Mouse (Mus musculus): ENCODE measurements around the gene Gab1. TPM values are rescaled to one million over a fixed set of nuclear protein-coding genes. Genes with fewer than 3 reads are reported as not detected.

The Gab1 gene
- polyA plus RNA-seq, 1 experiment from 2014 or later: 25.6 TPM

DNA sequence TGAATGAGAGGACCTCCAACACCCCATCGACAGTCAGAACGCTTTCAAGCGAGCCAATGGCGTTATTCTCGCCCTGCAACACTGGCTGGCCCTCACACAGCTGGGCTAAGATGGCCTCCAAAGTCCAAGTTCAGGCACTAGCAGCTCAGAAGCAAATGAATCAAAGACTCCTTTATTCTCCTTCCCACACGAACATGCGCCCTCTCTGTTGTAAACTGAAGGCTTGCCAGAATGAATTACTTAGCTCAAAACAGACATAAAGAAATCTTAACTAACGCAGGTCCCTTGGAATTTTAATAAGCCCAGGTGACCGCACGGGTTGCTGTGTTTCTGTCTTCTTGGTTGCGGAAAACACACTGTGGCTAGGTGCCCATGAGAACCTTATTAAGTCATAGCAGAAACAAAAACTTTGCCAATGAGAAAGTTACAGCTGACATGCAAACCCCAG, 10.4 kb downstream of the Gab1 start:
- WGBS: 55% methylated on average over 11 of the region's 11 CpGs
- no peaks in the 10 kb centered on the region for H3K36me3 ChIP-seq (ENCODE audit: control insufficient read depth, insufficient read depth, low read length)
- H3K4me2 ChIP-seq (replicated peaks; ENCODE audit: low read depth, low read length): no peak overlapping the region
- no peaks in the 10 kb centered on the region for H3K9me3 ChIP-seq (ENCODE audit: control insufficient read depth, low read depth, low read length)
- no peak for ATAC-seq (ENCODE audit: insufficient number of reproducible peaks, insufficient read depth, low FRiP score, low read depth)
- no peak overlapping the region for H3K9ac ChIP-seq (replicated peaks; ENCODE audit: low read depth, low read length)
- peak overlapping the region; percentile 69 for H3K27ac ChIP-seq (ENCODE audit: low read length)
- H3K4me3 ChIP-seq (ENCODE audit: low read depth, low read length): no peak overlapping the region
- H3K27me3 ChIP-seq (ENCODE audit: control insufficient read depth, insufficient read depth, low read length): no peaks in the 10 kb centered on the region
- peaks cover 43% of the 10 kb centered on the region for H3K4me1 ChIP-seq (ENCODE audit: control insufficient read depth, insufficient read depth, low read length)

DNA sequence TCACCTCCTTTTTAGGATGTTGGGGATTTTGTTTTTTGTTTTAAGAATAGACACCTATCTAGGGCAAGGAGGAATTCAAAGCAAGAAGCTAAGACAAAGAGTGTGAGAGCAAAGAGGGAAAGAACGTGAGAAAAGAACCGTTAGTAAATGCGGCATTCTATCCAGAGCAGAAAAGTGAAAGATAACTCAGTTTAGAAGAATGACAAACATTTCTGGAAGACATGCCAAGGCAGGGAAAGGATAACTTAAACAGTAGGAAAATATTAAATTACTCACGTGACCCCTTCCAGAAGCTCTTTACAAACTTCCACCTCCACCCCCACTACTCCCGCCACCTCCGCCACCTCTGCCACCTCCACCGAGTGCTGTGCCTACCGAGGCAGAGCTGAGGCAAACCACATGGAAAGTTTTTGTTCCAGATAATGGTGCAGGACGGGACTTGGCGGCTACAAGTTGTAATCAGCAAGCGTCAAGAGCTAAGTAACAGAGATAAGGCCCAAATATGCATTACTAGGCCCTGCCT, 11.5 kb downstream of the Gab1 start:
- H3K27me3 ChIP-seq (ENCODE audit: control insufficient read depth, insufficient read depth, low read length): no peaks in the 10 kb centered on the region
- 35% methylated on average over 11 of the region's 11 CpGs for WGBS
- H3K36me3 ChIP-seq (ENCODE audit: control insufficient read depth, insufficient read depth, low read length): no peaks in the 10 kb centered on the region
- H3K9ac ChIP-seq (replicated peaks; ENCODE audit: low read depth, low read length): no peak overlapping the region
- no peak overlapping the region for H3K4me3 ChIP-seq (ENCODE audit: low read depth, low read length)
- H3K4me1 ChIP-seq (ENCODE audit: control insufficient read depth, insufficient read depth, low read length): peaks cover 40% of the 10 kb centered on the region
- peak overlapping the region; percentile 22; the same call in 1 of the 2 replicates for H3K4me2 ChIP-seq (replicated peaks; ENCODE audit: low read depth, low read length)
- no peaks in the 10 kb centered on the region for H3K9me3 ChIP-seq (ENCODE audit: control insufficient read depth, low read depth, low read length)
- H3K27ac ChIP-seq (ENCODE audit: low read length): peak overlapping the region; percentile 69; the same call in 1 of the 2 replicates
- ATAC-seq (ENCODE audit: insufficient number of reproducible peaks, insufficient read depth, low FRiP score, low read depth): peak; percentile 26; the same call in 1 of the 2 replicates

DNA sequence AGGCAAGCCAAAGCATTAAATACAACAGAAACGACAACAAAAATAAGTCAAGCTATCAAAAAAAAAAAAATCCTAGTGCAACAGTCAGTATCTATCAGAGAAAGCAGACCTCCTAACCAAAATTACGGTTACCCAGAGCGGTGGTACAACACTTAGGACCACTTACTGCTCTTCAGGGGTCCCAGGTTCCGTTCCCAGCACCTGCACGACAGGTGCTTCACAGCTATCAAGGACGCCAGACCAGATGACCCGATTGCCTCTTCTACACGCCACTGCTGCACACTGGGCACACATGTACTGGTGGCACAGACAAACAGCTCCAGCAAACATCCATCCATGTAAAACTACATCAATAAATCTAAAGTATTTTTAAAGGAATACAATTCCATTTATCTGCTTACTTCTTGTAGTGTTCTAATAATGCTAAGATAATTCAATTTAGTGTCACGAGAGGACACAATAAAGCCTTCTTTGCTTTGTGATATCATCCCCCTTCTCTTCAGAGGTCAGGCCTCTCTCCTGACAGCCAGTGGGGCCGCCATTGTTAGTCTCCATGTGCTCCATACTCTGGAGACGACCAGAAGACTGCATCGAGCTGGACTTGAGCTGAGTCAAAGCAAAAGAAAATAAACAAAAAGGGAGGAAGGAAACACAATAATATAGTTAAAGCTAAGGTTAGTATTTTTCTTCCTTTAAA, 12.2 kb downstream of the Gab1 start:
- Histone ChIP-seq H3K4me2 (replicated peaks; ENCODE audit: low read depth, low read length) (no peak overlapping the region), H3K4me3 (ENCODE audit: low read depth, low read length) (no peak overlapping the region), H3K27me3 (ENCODE audit: control insufficient read depth, insufficient read depth, low read length) (no peaks in the 10 kb centered on the region), H3K36me3 (ENCODE audit: control insufficient read depth, insufficient read depth, low read length) (no peaks in the 10 kb centered on the region), H3K4me1 (ENCODE audit: control insufficient read depth, insufficient read depth, low read length) (peaks cover 43% of the 10 kb centered on the region), H3K27ac (ENCODE audit: low read length) (no peak overlapping the region), H3K9me3 (ENCODE audit: control insufficient read depth, low read depth, low read length) (no peaks in the 10 kb centered on the region), H3K9ac (replicated peaks; ENCODE audit: low read depth, low read length) (no peak overlapping the region)
- 78% methylated on average over 12 of the region's 12 CpGs for WGBS
- ATAC-seq (ENCODE audit: insufficient number of reproducible peaks, insufficient read depth, low FRiP score, low read depth): no peak

DNA sequence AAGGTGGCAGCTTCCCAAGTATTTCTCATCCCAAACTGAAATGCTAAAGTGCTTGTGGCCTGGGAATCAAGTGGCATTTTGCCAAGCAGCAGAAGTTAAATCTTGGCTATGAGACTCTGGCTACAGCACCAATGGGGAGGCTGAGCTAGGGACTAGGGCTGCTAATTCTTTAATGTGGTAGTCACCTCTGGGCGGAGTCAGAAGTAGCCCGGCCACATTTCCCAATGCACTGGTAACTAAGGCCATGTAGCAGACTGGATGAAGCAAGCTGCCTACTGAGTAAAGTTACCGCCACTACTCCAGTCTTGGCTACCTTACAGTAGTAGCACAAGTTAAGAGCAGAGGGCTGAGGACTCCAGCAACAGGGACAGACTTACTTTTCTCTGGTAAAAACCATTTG, 12.7 kb downstream of the Gab1 start:
- Histone ChIP-seq H3K36me3 (ENCODE audit: control insufficient read depth, insufficient read depth, low read length) (no peaks in the 10 kb centered on the region), H3K27ac (ENCODE audit: low read length) (no peak overlapping the region), H3K4me2 (replicated peaks; ENCODE audit: low read depth, low read length) (no peak overlapping the region), H3K27me3 (ENCODE audit: control insufficient read depth, insufficient read depth, low read length) (no peaks in the 10 kb centered on the region), H3K4me3 (ENCODE audit: low read depth, low read length) (no peak overlapping the region), H3K4me1 (ENCODE audit: control insufficient read depth, insufficient read depth, low read length) (peaks cover 41% of the 10 kb centered on the region), H3K9me3 (ENCODE audit: control insufficient read depth, low read depth, low read length) (no peaks in the 10 kb centered on the region), H3K9ac (replicated peaks; ENCODE audit: low read depth, low read length) (no peak overlapping the region)
- whole genome bisulfite sequencing: 85% methylated on average over 3 of the region's 3 CpGs
- no peak for ATAC-seq (ENCODE audit: insufficient number of reproducible peaks, insufficient read depth, low FRiP score, low read depth)

DNA sequence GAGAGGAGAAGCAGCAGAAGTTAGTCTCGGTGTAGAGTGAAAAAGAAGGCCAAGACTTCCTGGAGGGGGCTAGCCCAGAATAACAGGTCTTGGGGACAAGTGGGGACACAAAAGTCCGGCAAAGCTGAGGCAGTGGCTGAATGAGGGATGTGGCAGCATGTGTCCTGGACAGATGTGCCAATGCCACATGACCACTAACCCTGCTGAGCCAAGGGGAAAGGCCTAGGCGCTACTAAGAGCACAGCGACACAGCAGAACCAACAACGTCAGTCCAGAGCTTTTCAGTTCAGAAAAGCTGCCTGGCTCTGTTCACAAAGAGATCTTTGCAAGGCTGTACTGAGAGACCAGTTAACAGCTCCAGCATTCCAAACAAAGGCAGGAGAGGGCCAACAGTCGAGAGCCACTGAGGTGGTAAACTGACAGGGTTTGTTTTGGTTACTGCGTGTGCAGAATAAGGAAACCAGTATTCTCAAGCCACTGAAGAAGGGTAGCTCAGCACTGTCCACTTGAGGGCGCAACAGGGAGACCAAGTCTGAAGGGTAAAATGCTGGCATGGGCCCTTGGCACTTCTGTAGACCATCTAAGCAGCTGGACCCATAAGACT, 15.0 kb downstream of the Gab1 start:
- no peak for ATAC-seq (ENCODE audit: insufficient number of reproducible peaks, insufficient read depth, low FRiP score, low read depth)
- Histone ChIP-seq H3K36me3 (ENCODE audit: control insufficient read depth, insufficient read depth, low read length) (no peaks in the 10 kb centered on the region), H3K4me1 (ENCODE audit: control insufficient read depth, insufficient read depth, low read length) (peaks cover 25% of the 10 kb centered on the region), H3K9me3 (ENCODE audit: control insufficient read depth, low read depth, low read length) (no peaks in the 10 kb centered on the region), H3K4me3 (ENCODE audit: low read depth, low read length) (no peak overlapping the region), H3K27me3 (ENCODE audit: control insufficient read depth, insufficient read depth, low read length) (no peaks in the 10 kb centered on the region), H3K9ac (replicated peaks; ENCODE audit: low read depth, low read length) (no peak overlapping the region), H3K27ac (ENCODE audit: low read length) (no peak overlapping the region), H3K4me2 (replicated peaks; ENCODE audit: low read depth, low read length) (no peak overlapping the region)
- 76% methylated on average over 8 of the region's 8 CpGs for WGBS

DNA sequence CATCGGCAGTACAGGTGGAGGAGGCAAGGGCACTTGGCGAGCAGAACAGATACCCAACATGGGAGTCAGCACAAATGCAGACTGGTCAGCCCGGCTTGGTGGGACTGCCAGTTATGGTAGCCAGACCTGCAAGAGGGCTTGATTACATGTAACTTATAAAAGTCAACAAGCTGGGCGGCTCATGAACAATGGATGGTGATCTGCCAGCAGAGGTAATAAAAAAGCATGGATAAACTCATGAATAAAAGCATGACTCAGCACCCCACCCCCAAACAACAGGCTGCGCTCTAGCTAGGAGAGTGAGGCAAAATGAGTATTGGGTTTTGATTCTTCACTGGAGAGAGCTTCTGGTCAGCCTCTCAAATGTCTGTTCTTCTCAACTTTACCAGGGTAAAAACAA, 16.9 kb downstream of the Gab1 start:
- Histone ChIP-seq H3K4me2 (replicated peaks; ENCODE audit: low read depth, low read length) (no peak overlapping the region), H3K36me3 (ENCODE audit: control insufficient read depth, insufficient read depth, low read length) (no peaks in the 10 kb centered on the region), H3K27ac (ENCODE audit: low read length) (peak overlapping the region; percentile 21; the same call in 1 of the 2 replicates), H3K9me3 (ENCODE audit: control insufficient read depth, low read depth, low read length) (no peaks in the 10 kb centered on the region), H3K27me3 (ENCODE audit: control insufficient read depth, insufficient read depth, low read length) (no peaks in the 10 kb centered on the region), H3K9ac (replicated peaks; ENCODE audit: low read depth, low read length) (no peak overlapping the region), H3K4me1 (ENCODE audit: control insufficient read depth, insufficient read depth, low read length) (peaks cover 10% of the 10 kb centered on the region; the same call in 1 of the 2 replicates), H3K4me3 (ENCODE audit: low read depth, low read length) (no peak overlapping the region)
- 69% methylated on average over 5 of the region's 5 CpGs for WGBS
- no peak for ATAC-seq (ENCODE audit: insufficient number of reproducible peaks, insufficient read depth, low FRiP score, low read depth)

DNA sequence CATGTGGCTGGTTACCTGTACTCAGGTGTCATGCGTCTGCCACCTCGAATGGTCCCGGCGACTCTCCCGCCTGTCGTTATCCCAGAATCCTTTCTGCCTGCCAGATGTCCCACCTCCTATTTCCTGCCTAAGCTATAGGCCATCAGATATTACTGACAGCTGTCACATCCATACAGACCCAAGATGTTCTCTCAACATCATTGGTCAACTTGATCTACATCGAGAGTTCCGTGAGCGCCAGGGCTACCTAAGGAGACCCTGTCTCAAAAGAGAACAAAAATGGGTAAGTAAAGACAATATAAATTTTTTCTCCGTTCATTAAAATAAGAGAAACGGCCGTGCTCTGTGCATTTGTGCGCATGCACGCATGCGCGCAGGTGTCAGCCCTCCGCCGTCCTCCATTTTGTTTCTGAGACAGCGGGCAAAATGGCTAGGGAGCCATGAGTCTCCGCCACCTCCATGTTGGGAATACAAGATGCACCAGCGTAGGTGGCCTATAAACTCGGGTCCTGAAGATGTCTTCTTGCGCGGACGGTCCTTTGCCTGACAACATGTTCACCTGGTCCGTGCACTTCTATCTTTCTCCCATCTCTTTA, 21.0 kb downstream of the Gab1 start:
- no peaks in the 10 kb centered on the region for H3K27me3 ChIP-seq (ENCODE audit: control insufficient read depth, insufficient read depth, low read length)
- no peaks in the 10 kb centered on the region for H3K9me3 ChIP-seq (ENCODE audit: control insufficient read depth, low read depth, low read length)
- no peak for ATAC-seq (ENCODE audit: insufficient number of reproducible peaks, insufficient read depth, low FRiP score, low read depth)
- H3K4me2 ChIP-seq (replicated peaks; ENCODE audit: low read depth, low read length): no peak overlapping the region
- H3K9ac ChIP-seq (replicated peaks; ENCODE audit: low read depth, low read length): no peak overlapping the region
- peaks cover 14% of the 10 kb centered on the region; the same call in 1 of the 2 replicates for H3K4me1 ChIP-seq (ENCODE audit: control insufficient read depth, insufficient read depth, low read length)
- no peak overlapping the region for H3K27ac ChIP-seq (ENCODE audit: low read length)
- no peak overlapping the region for H3K4me3 ChIP-seq (ENCODE audit: low read depth, low read length)
- H3K36me3 ChIP-seq (ENCODE audit: control insufficient read depth, insufficient read depth, low read length): no peaks in the 10 kb centered on the region
- WGBS: 97% methylated on average over 26 of the region's 26 CpGs

DNA sequence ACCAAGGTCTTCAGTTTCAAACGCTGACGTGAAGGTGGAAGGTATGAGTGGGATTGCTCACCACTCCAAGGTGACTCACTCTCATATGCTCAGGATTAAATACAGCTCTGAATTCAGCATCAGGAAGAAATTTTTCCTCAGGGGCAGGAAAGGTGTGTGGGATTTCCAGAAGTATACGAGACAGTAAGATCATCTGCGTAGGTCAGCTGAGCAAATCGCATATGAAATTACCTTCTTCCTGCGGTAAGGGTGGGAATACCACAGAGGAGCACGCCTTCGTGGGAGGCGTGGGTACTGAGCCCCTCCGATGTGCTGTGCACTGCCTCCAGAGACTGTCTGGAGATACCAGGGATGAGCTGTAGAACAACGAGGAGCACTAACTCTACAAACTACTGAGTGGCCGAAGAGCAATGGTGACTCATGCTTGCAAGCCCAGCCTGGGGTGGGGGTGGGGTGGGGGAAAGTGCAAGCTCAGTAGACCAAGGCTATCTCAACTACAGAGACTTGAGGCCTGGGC, 22.4 kb downstream of the Gab1 start:
- Histone ChIP-seq H3K4me2 (replicated peaks; ENCODE audit: low read depth, low read length) (no peak overlapping the region), H3K27ac (ENCODE audit: low read length) (no peak overlapping the region; the same call in 1 of the 2 replicates), H3K36me3 (ENCODE audit: control insufficient read depth, insufficient read depth, low read length) (no peaks in the 10 kb centered on the region), H3K4me1 (ENCODE audit: control insufficient read depth, insufficient read depth, low read length) (peaks cover 16% of the 10 kb centered on the region; the same call in 1 of the 2 replicates), H3K4me3 (ENCODE audit: low read depth, low read length) (no peak overlapping the region), H3K27me3 (ENCODE audit: control insufficient read depth, insufficient read depth, low read length) (no peaks in the 10 kb centered on the region), H3K9me3 (ENCODE audit: control insufficient read depth, low read depth, low read length) (no peaks in the 10 kb centered on the region), H3K9ac (replicated peaks; ENCODE audit: low read depth, low read length) (no peak overlapping the region)
- 82% methylated on average over 12 of the region's 12 CpGs for WGBS
- no peak for ATAC-seq (ENCODE audit: insufficient number of reproducible peaks, insufficient read depth, low FRiP score, low read depth)

All from stomach, embryonic 14.5 days (tissue).